Mouse (Mus musculus) urinary bladder, postnatal 10 days (tissue): ENCODE measurements around the gene Apoc4.

Experiments used
- DNase-seq: peaks from one replicate; pipeline ENCODE4 v3.0.0; 2022; ENCODE audit warnings: low spot score

The Apoc4 gene

GRCm38 (mm10) chr7:19676662-19677061 lies 4.6 kb downstream of the Apoc4 start:
- DNase-seq: no peak

- no peak for DNase-seq
These were observed 5.5 kb downstream of the Apoc4 start for GRCm38 (mm10) chr7:19675824-19676223.

GRCm38 (mm10) chr7:19673083-19673699 lies 8.1 kb downstream of the Apoc4 start:
- no peak for DNase-seq

- DNase-seq: no peak
These were observed 9.8 kb downstream of the Apoc4 start for GRCm38 (mm10) chr7:19671511-19671910.

GRCm38 (mm10) chr7:19668947-19669721 lies 12.1 kb downstream of the Apoc4 start:
- DNase-seq: peak; percentile 81

- no peak for DNase-seq
These were observed 13.8 kb downstream of the Apoc4 start for GRCm38 (mm10) chr7:19667434-19667833.

GRCm38 (mm10) chr7:19666750-19667149 lies 14.5 kb downstream of the Apoc4 start:
- DNase-seq: no peak

GRCm38 (mm10) chr7:19664955-19665841 lies 16.1 kb downstream of the Apoc4 start, which contains the start of gene Clptm1:
Clptm1 (minus strand) TSS chr7:19665033.
- peak; percentile 93 for DNase-seq

GRCm38 (mm10) chr7:19664455-19664954 lies 16.8 kb downstream of the Apoc4 start:
- DNase-seq: no peak

GRCm38 (mm10) chr7:19663940-19664339 lies 17.3 kb downstream of the Apoc4 start:
- DNase-seq: no peak

GRCm38 (mm10) chr7:19652614-19653013 lies 28.7 kb downstream of the Apoc4 start:
- no peak for DNase-seq

GRCm38 (mm10) chr7:19651063-19651786 lies 30.1 kb downstream of the Apoc4 start:
- no peak for DNase-seq

- DNase-seq: no peak
These were observed 40.1 kb downstream of the Apoc4 start for GRCm38 (mm10) chr7:19641223-19641622.

GRCm38 (mm10) chr7:19635074-19635827 lies 46.0 kb downstream of the Apoc4 start:
- DNase-seq: no peak

GRCm38 (mm10) chr7:19634591-19634990 lies 46.7 kb downstream of the Apoc4 start:
- DNase-seq: no peak

GRCm38 (mm10) chr7:19633855-19634254 lies 47.4 kb downstream of the Apoc4 start:
- DNase-seq: no peak

- DNase-seq: no peak
These were observed 48.1 kb downstream of the Apoc4 start for GRCm38 (mm10) chr7:19633197-19633596.

- DNase-seq: no peak
These were observed 48.6 kb downstream of the Apoc4 start for GRCm38 (mm10) chr7:19632720-19633119.

GRCm38 (mm10) chr7:19632275-19632674 lies 49.0 kb downstream of the Apoc4 start:
- DNase-seq: no peak

- DNase-seq: peak; percentile 78
These were observed 51.9 kb downstream of the Apoc4 start, which contains the start of gene Relb for GRCm38 (mm10) chr7:19629361-19629734. Relb (minus strand) TSS chr7:19629438.
